Mouse (Mus musculus) kidney, postnatal 0 days (tissue): ENCODE results near the gene Tcte1. TPM values are rescaled to one million over a fixed set of nuclear protein-coding genes. Genes with fewer than 3 reads are reported as not detected.
A peak's percentile ranks its signal among the peaks of the same experiment; 100 is the strongest.

Experiments used
- ATAC-seq: fragments of 200-750 bp; cut with Nextera tagmentation; replicated peaks from 2 replicates; pipeline ENCODE4 v1.8.0; 2017; ENCODE audit warnings: low read depth, moderate number of reproducible peaks, moderate TSS enrichment, moderate library complexity; ENCODE audit not compliant: low FRiP score
- DNase-seq: peaks from one replicate; pipeline ENCODE4 v3.0.0-alpha.2; 2016; ENCODE audit warnings: low spot score
- H3K27ac ChIP-seq: fragments of 300-500 bp; sonication (generic); 2 replicates; pipeline ENCODE4 v1.5.1; 2014; ENCODE audit warnings: mild to moderate bottlenecking
- H3K27me3 ChIP-seq: fragments of 300-500 bp; sonication (generic); 2 replicates; pipeline ENCODE4 v1.6.1; 2014; ENCODE audit warnings: low read length, mixed read lengths; ENCODE audit not compliant: insufficient read depth
- H3K36me3 ChIP-seq: fragments of 300-500 bp; sonication (generic); 2 replicates; pipeline ENCODE4 v1.6.1; 2014; ENCODE audit warnings: low read length, mixed read lengths; ENCODE audit not compliant: insufficient read depth
- H3K4me1 ChIP-seq: fragments of 300-500 bp; sonication (generic); replicated peaks from 2 replicates; pipeline ENCODE4 v1.6.1; 2014; ENCODE audit warnings: antibody characterized with exemption, low read length, mixed read lengths; ENCODE audit not compliant: insufficient read depth
- H3K4me2 ChIP-seq: fragments of 300-500 bp; sonication (generic); 2 replicates; pipeline ENCODE4 v1.6.1; 2014; ENCODE audit warnings: mild to moderate bottlenecking, low read length, moderate library complexity, mixed read lengths
- H3K4me3 ChIP-seq: fragments of 300-500 bp; sonication (generic); replicated peaks from 2 replicates; pipeline ENCODE4 v1.5.1; 2014; ENCODE audit warnings: low read depth, low read length
- H3K9ac ChIP-seq: fragments of 300-500 bp; sonication (generic); 2 replicates; pipeline ENCODE4 v1.6.1; 2014; ENCODE audit warnings: low read depth, low read length
- H3K9me3 ChIP-seq: fragments of 300-500 bp; sonication (generic); replicated peaks from 2 replicates; pipeline ENCODE4 v1.6.1; 2016; ENCODE audit warnings: low read length, inconsistent platforms, mixed read lengths
- CTCF ChIP-seq: IDR thresholded peaks from 2 replicates; pipeline ENCODE4 v1.5.1; 2016; ENCODE audit warnings: antibody characterized with exemption, low read depth, mild to moderate bottlenecking, moderate library complexity
- WGBS: fragments of 180-500 bp; shearing (Covaris S2); extraction: QIAGEN DNeasy Blood & Tissue Kit; methylation state at CpG from one replicate; pipeline ENCODE4 v1.1.7; 2014; 5-methylcytosine and 5-hydroxymethylcytosine counted together
- polyA plus RNA-seq: library from polyadenylated mRNA; unstranded; fragments of >200 nt; fragmentation: Nextera tagmentation; extraction: Ambion mirVana; gene quantifications from 2 replicates; pipeline ENCODE4 v1.2.1, GENCODE M21; 2015

The Tcte1 gene
- polyA plus RNA-seq = 0.07 and 0.15 TPM in 2 replicates

GRCm38 (mm10) chr17:45523263-45523662, at the start of gene Tcte1:
Gene Tcte1, plus strand, starts transcription at chr17:45523434.
- Histone ChIP-seq H3K27me3 (peaks cover 6% of the 10 kb centered on the region; the same call in 1 of the 2 replicates), H3K36me3 (peaks cover 11% of the 10 kb centered on the region; the same call in 1 of the 2 replicates), H3K9ac (peak within 1 kb of the TSS; percentile 42; the same call in 1 of the 2 replicates), H3K4me1 (0 out of 2 replicates have a peak, but pooled peaks cover 6% of the 10 kb centered on the region), H3K9me3 (no peaks in the 10 kb centered on the region), H3K4me3 (peak within 1 kb of the TSS; percentile 23), H3K27ac (no peak within 1 kb of the TSS), H3K4me2 (peak within 1 kb of the TSS; percentile 63)
- 0 out of 2 replicates have a peak, but pooled peaks have one; percentile 7 for TF ChIP-seq CTCF
- DNase-seq (peak; percentile 70), ATAC-seq (peak; percentile 50; the same call in 1 of the 2 replicates)
- WGBS = under 1% methylated on average over 21 of the region's 21 CpGs

- H3K4me2 ChIP-seq = no peak overlapping the region
- H3K27ac ChIP-seq = no peak overlapping the region
- H3K9me3 ChIP-seq = no peaks in the 10 kb centered on the region
- no peaks in the 10 kb centered on the region for H3K4me1 ChIP-seq
- peaks cover 5% of the 10 kb centered on the region; the same call in 1 of the 2 replicates for H3K27me3 ChIP-seq
- H3K4me3 ChIP-seq = no peak overlapping the region
- DNase-seq = no peak
- 77% methylated on average over 6 of the region's 6 CpGs for WGBS
- H3K36me3 ChIP-seq = no peaks in the 10 kb centered on the region
- ATAC-seq = no peak
- TF ChIP-seq CTCF = no peak
- H3K9ac ChIP-seq = no peak overlapping the region
These were observed 49.6 kb upstream of the Tcte1 start for GRCm38 (mm10) chr17:45473667-45474066.

- H3K36me3 ChIP-seq = no peaks in the 10 kb centered on the region
- no peak for TF ChIP-seq CTCF
- H3K9ac ChIP-seq = no peak overlapping the region
- no peaks in the 10 kb centered on the region for H3K4me1 ChIP-seq
- H3K27me3 ChIP-seq = peaks cover 5% of the 10 kb centered on the region; the same call in 1 of the 2 replicates
- DNase-seq = no peak
- H3K4me3 ChIP-seq = no peak overlapping the region
- WGBS = 67% methylated on average over 8 of the region's 8 CpGs
- no peak for ATAC-seq
- H3K27ac ChIP-seq = no peak overlapping the region
- H3K9me3 ChIP-seq = no peaks in the 10 kb centered on the region
- peak overlapping the region; percentile 62 for H3K4me2 ChIP-seq
These were observed 49.1 kb upstream of the Tcte1 start for GRCm38 (mm10) chr17:45474146-45474545.

GRCm38 (mm10) chr17:45474669-45475465, 48.4 kb upstream of the Tcte1 start, which contains the start of gene Spats1:
Gene Spats1, minus strand, starts transcription at chr17:45475415.
- no peaks in the 10 kb centered on the region for H3K9me3 ChIP-seq
- H3K4me2 ChIP-seq = peak within 1 kb of the TSS; percentile 62
- ATAC-seq (peak; percentile 59), DNase-seq (peak; percentile 36)
- H3K27me3 ChIP-seq = peaks cover 5% of the 10 kb centered on the region; the same call in 1 of the 2 replicates
- H3K36me3 ChIP-seq = no peaks in the 10 kb centered on the region
- H3K4me3 ChIP-seq = peak within 1 kb of the TSS; percentile 42
- no peaks in the 10 kb centered on the region for H3K4me1 ChIP-seq
- no peak within 1 kb of the TSS for H3K9ac ChIP-seq
- TF ChIP-seq CTCF = no peak
- WGBS = 4% methylated on average over 30 of the region's 30 CpGs
- no peak within 1 kb of the TSS for H3K27ac ChIP-seq

- H3K4me2 ChIP-seq = no peak overlapping the region
- 0 out of 2 replicates have a peak, but pooled peaks have one; percentile 36 for ATAC-seq
- H3K9me3 ChIP-seq = no peaks in the 10 kb centered on the region
- no peaks in the 10 kb centered on the region for H3K36me3 ChIP-seq
- no peak overlapping the region for H3K9ac ChIP-seq
- no peak overlapping the region for H3K27ac ChIP-seq
- H3K4me1 ChIP-seq = no peaks in the 10 kb centered on the region
- no peak overlapping the region for H3K4me3 ChIP-seq
- peak; percentile 75 for DNase-seq
- H3K27me3 ChIP-seq = peaks cover 5% of the 10 kb centered on the region; the same call in 1 of the 2 replicates
- TF ChIP-seq CTCF = peak; percentile 96
- WGBS = 10% methylated on average over 12 of the region's 12 CpGs
These were observed 44.9 kb upstream of the Tcte1 start for GRCm38 (mm10) chr17:45478234-45478825.

GRCm38 (mm10) chr17:45480429-45480828, 42.8 kb upstream of the Tcte1 start:
- no peak for DNase-seq
- 46% methylated on average over 2 of the region's 2 CpGs for WGBS
- H3K4me2 ChIP-seq = no peak overlapping the region
- ATAC-seq = no peak
- no peak overlapping the region for H3K4me3 ChIP-seq
- no peaks in the 10 kb centered on the region for H3K36me3 ChIP-seq
- H3K27me3 ChIP-seq = peaks cover 5% of the 10 kb centered on the region; the same call in 1 of the 2 replicates
- H3K9ac ChIP-seq = no peak overlapping the region
- H3K27ac ChIP-seq = no peak overlapping the region
- no peaks in the 10 kb centered on the region for H3K4me1 ChIP-seq
- peak; percentile 42 for TF ChIP-seq CTCF
- H3K9me3 ChIP-seq = no peaks in the 10 kb centered on the region
